Mouse (Mus musculus): ENCODE measurements around the gene Fbxl16.

Fbxl16 gene

GRCm38 (mm10) chr17:25808789-25809605, at the start of gene Fbxl16:
Fbxl16 (plus strand) TSS chr17:25809085.
- DNase-seq, result peak; percentile 55 to 71

GRCm38 (mm10) chr17:25760148-25760547, 48.7 kb upstream of the Fbxl16 start:
- no peak for DNase-seq

- DNase-seq, result no peak
These were observed 47.3 kb upstream of the Fbxl16 start for GRCm38 (mm10) chr17:25761561-25761970.

- DNase-seq, result no peak
These were observed 46.3 kb upstream of the Fbxl16 start for GRCm38 (mm10) chr17:25762591-25762990.

- no peak for DNase-seq
These were observed 43.0 kb upstream of the Fbxl16 start for GRCm38 (mm10) chr17:25765886-25766285.

GRCm38 (mm10) chr17:25769331-25769730, 39.6 kb upstream of the Fbxl16 start:
- DNase-seq, result no peak

GRCm38 (mm10) chr17:25773549-25774120, 35.2 kb upstream of the Fbxl16 start, which contains the start of gene Narfl:
Narfl (plus strand) TSS chr17:25773776.
- peak; percentile 95 to 98 for DNase-seq

GRCm38 (mm10) chr17:25775318-25776062, 33.4 kb upstream of the Fbxl16 start:
- DNase-seq, result peak; percentile 56 to 60

GRCm38 (mm10) chr17:25777948-25778347, 30.9 kb upstream of the Fbxl16 start:
- DNase-seq, result no peak

GRCm38 (mm10) chr17:25781339-25781738, 27.5 kb upstream of the Fbxl16 start:
- DNase-seq, result no peak

GRCm38 (mm10) chr17:25783086-25783485, 25.8 kb upstream of the Fbxl16 start:
- peak; percentile 35 to 46 for DNase-seq

- no peak for DNase-seq
These were observed 24.9 kb upstream of the Fbxl16 start for GRCm38 (mm10) chr17:25783861-25784574.

GRCm38 (mm10) chr17:25785281-25785745, 23.6 kb upstream of the Fbxl16 start, which contains the start of gene Haghl:
Haghl (minus strand) TSS chr17:25785673.
- peak; percentile 95 to 97 for DNase-seq

GRCm38 (mm10) chr17:25786280-25786679, 22.6 kb upstream of the Fbxl16 start, which contains the start of gene Ccdc78:
Ccdc78 (plus strand) TSS chr17:25786580.
- DNase-seq, result no peak

- DNase-seq, result no peak
These were observed 21.9 kb upstream of the Fbxl16 start for GRCm38 (mm10) chr17:25786781-25787504.

GRCm38 (mm10) chr17:25791320-25791842, 17.5 kb upstream of the Fbxl16 start:
- no peak for DNase-seq

GRCm38 (mm10) chr17:25791843-25792527, 16.9 kb upstream of the Fbxl16 start:
- DNase-seq, result peak; percentile 69 to 80

- peak; percentile 70 to 76 for DNase-seq
These were observed 16.3 kb upstream of the Fbxl16 start, which contains the start of gene Fam173a for GRCm38 (mm10) chr17:25792615-25793014. Fam173a (minus strand) TSS chr17:25792901.

GRCm38 (mm10) chr17:25794197-25794596, 14.7 kb upstream of the Fbxl16 start:
- no peak for DNase-seq

GRCm38 (mm10) chr17:25794998-25795397, 13.9 kb upstream of the Fbxl16 start:
- DNase-seq, result no peak

GRCm38 (mm10) chr17:25795609-25796092, 13.2 kb upstream of the Fbxl16 start, which contains the start of gene AC134908.4:
AC134908.4 (minus strand) TSS chr17:25795659.
- DNase-seq, result peak; percentile 67 to 79

Measured in kidney, adult 8-10 months (tissue).